Mouse (Mus musculus): ENCODE results near the gene Aadat. TPM values are rescaled to one million over a fixed set of nuclear protein-coding genes. Genes with fewer than 3 reads are reported as not detected.

The Aadat gene
- polyA plus RNA-seq (2014; fragmentation: Illumina TruSeq; extraction: RNeasy Lipid Tissue Mini Kit (QIAGEN cat#74804)): 0.29 TPM

GRCm38 (mm10) chr8:60505653-60506521, at the start of gene Aadat:
Aadat (plus strand) TSS chr8:60505932.

GRCm38 (mm10) chr8:60503098-60503497, 2.6 kb upstream of the Aadat start, which contains the start of gene Gm10283:
Gm10283 (minus strand) TSS chr8:60503198.

Other genes with a start within 250 kb of the Aadat start
- gene Gm10283, start 2.7 kb upstream of the Aadat start, polyA plus RNA-seq (2014; fragmentation: Illumina TruSeq; extraction: RNeasy Lipid Tissue Mini Kit (QIAGEN cat#74804)): not detected
- gene Mfap3l, start 126.9 kb downstream of the Aadat start, polyA plus RNA-seq (2014; fragmentation: Illumina TruSeq; extraction: RNeasy Lipid Tissue Mini Kit (QIAGEN cat#74804)): 16.0 TPM

Data from ovary, adult 10 weeks (tissue).